Mouse (Mus musculus) layer of hippocampus, adult 8-10 months (tissue): ENCODE measurements around the gene Rnaseh2a. TPM values are rescaled to one million over a fixed set of nuclear protein-coding genes. Genes with fewer than 3 reads are reported as not detected.

Experiments used
- DNase-seq, 2 experiments: peaks; one replicate each; pipeline ENCODE4 v3.0.0; 2022; ENCODE audit warnings: low spot score in 2 of 2
- microRNA-seq, 2 experiments: library from miRNA; unstranded; fragments of <30 nt; microRNA quantifications; one replicate each; pipeline ENCODE4 v1.2.0; 2022
- total RNA-seq, 4 experiments: library from RNA; stranded (reverse); gene quantifications; 2 replicates each; pipeline ENCODE4 v1.2.4; 2022

The Rnaseh2a gene
- total RNA-seq, 4 experiments from 2014 or later, result 36.2 to 46.2 (median 41.2) TPM

DNA sequence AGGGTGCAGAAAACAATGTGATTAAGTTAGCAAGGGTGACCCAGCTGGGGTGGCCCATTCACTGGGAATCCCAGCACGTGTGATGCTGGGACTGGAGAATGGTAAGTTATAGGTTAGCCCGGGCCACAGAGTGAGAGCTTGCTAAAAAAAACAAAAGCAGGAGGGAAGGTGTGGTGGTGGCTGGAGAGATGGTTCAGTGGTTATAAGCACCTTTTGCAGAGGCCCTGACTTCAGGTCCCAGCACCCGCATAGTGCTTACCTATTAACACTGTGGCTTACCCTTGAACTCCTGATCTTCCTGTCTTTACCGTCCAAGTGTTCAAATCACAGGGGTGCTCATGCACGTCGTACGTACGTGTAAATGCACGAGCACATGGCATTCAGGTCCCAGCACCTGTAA, 62.5 kb downstream of the Rnaseh2a start:
- DNase-seq, result no peak

Small RNAs within 50 kb of the gene (microRNA-seq; reads per million reads assigned to microRNA genes)
- 0 to 1.0 reads per million in 2 experiments for gene Gm24197

Other genes starting within 250 kb of the Rnaseh2a start
- not detected for gene G430095P16Rik, start 246.8 kb downstream of the Rnaseh2a start, total RNA-seq
- 100 to 1,000 TPM; 453 to 552 (median 494) TPM for gene Nfix, start 169.4 kb downstream of the Rnaseh2a start, total RNA-seq
- gene Dand5, start 146.9 kb downstream of the Rnaseh2a start, total RNA-seq, result 10 to 100 TPM in 1 of 4 experiments, 1 to 10 TPM in 3; 8.4 to 10.5 (median 8.9) TPM
- gene Gadd45gip1, start 138.2 kb downstream of the Rnaseh2a start, total RNA-seq, result 10 to 100 TPM; 21.6 to 27.7 (median 23.3) TPM
- gene Rad23a, start 129.1 kb downstream of the Rnaseh2a start, total RNA-seq, result 10 to 100 TPM; 66.4 to 76.2 (median 70.5) TPM
- 100 to 1,000 TPM; 399 to 630 (median 506) TPM for gene Calr, start 122.8 kb downstream of the Rnaseh2a start, total RNA-seq
- gene Farsa, start 112.8 kb downstream of the Rnaseh2a start, total RNA-seq, result 10 to 100 TPM; 47.2 to 54.8 (median 52.9) TPM
- gene Syce2, start 97.7 kb downstream of the Rnaseh2a start, total RNA-seq, result 10 to 100 TPM; 13.0 to 18.4 (median 14.5) TPM
- 10 to 100 TPM; 38.7 to 46.2 (median 40.4) TPM for gene Gcdh, start 75.8 kb downstream of the Rnaseh2a start, total RNA-seq
- under 1 TPM in 2 of 4 experiments, not detected in 2; 0.21 to 0.31 TPM for gene Klf1, start 67.8 kb downstream of the Rnaseh2a start, total RNA-seq
- gene Dnase2a, start 61.2 kb downstream of the Rnaseh2a start, total RNA-seq, result 10 to 100 TPM in 2 of 4 experiments, 1 to 10 TPM in 2; 4.4 to 18.9 (median 9.2) TPM
- gene Mast1, start 32.4 kb downstream of the Rnaseh2a start, total RNA-seq, result 10 to 100 TPM; 77.3 to 83.2 (median 80.8) TPM
- 1 to 10 TPM; 1.5 to 2.5 (median 1.7) TPM for gene Rtbdn, start 22.8 kb downstream of the Rnaseh2a start, total RNA-seq
- gene Gm49661, start 334 bp downstream of the Rnaseh2a start, total RNA-seq, result not detected
- gene Prdx2, start 180 bp downstream of the Rnaseh2a start, total RNA-seq, result 100 to 1,000 TPM; 328 to 367 (median 342) TPM
- 10 to 100 TPM; 61.1 to 79.5 (median 75.6) TPM for gene Junb, start 9.0 kb upstream of the Rnaseh2a start, total RNA-seq
- 10 to 100 TPM; 10.9 to 11.6 (median 11.3) TPM for gene Hook2, start 20.8 kb upstream of the Rnaseh2a start, total RNA-seq
- gene Best2, start 44.8 kb upstream of the Rnaseh2a start, total RNA-seq, result not detected
- gene Asna1, start 55.5 kb upstream of the Rnaseh2a start, total RNA-seq, result 100 to 1,000 TPM; 118 to 124 (median 122) TPM
- 100 to 1,000 TPM; 105 to 121 (median 116) TPM for gene Trir, start 57.1 kb upstream of the Rnaseh2a start, total RNA-seq
- 100 to 1,000 TPM; 146 to 188 (median 162) TPM for gene Tnpo2, start 67.1 kb upstream of the Rnaseh2a start, total RNA-seq
- gene Fbxw9, start 90.3 kb upstream of the Rnaseh2a start, total RNA-seq, result 10 to 100 TPM; 18.1 to 24.4 (median 23.6) TPM
- not detected for gene Gm5741, start 98.2 kb upstream of the Rnaseh2a start, total RNA-seq
- gene Dhps, start 102.0 kb upstream of the Rnaseh2a start, total RNA-seq, result 10 to 100 TPM; 57.7 to 62.2 (median 59.1) TPM
- gene Wdr83os, start 111.0 kb upstream of the Rnaseh2a start, total RNA-seq, result 10 to 100 TPM; 58.3 to 64.3 (median 61.7) TPM
- 10 to 100 TPM; 20.1 to 32.5 (median 26.4) TPM for gene Wdr83, start 111.5 kb upstream of the Rnaseh2a start, total RNA-seq
- 10 to 100 TPM; 33.4 to 98.9 (median 68.8) TPM for gene Man2b1, start 113.5 kb upstream of the Rnaseh2a start, total RNA-seq
- 1 to 10 TPM; 6.1 to 8.9 (median 8.5) TPM for gene Zfp791, start 153.3 kb upstream of the Rnaseh2a start, total RNA-seq
- not detected for gene Cks1brt, start 182.2 kb upstream of the Rnaseh2a start, total RNA-seq